Mouse (Mus musculus) limb, embryonic 11.5 days (tissue): ENCODE measurements around the gene Dydc2. TPM values are rescaled to one million over a fixed set of nuclear protein-coding genes. Genes with fewer than 3 reads are reported as not detected.

Experiments
- ATAC-seq: fragments of 200-750 bp; cut with Nextera tagmentation; 2 replicates; pipeline ENCODE4 v1.8.0; 2017; ENCODE audit warnings: low read depth; ENCODE audit not compliant: insufficient number of reproducible peaks, low FRiP score, low TSS enrichment
- DNase-seq: peaks from one replicate; pipeline ENCODE4 v3.0.0-alpha.2; 2015; ENCODE audit warnings: low spot score
- H3K27ac ChIP-seq: fragments of 300-500 bp; sonication (generic); replicated peaks from 2 replicates; pipeline ENCODE4 v1.5.1; 2014; ENCODE audit warnings: low read depth, mild to moderate bottlenecking, low read length
- H3K27me3 ChIP-seq: fragments of 300-500 bp; sonication (generic); 2 replicates; pipeline ENCODE4 v1.6.1; 2014; ENCODE audit warnings: mild to moderate bottlenecking, low read length, mixed read lengths; ENCODE audit not compliant: control insufficient read depth, insufficient read depth
- H3K36me3 ChIP-seq: fragments of 300-500 bp; sonication (generic); 2 replicates; pipeline ENCODE4 v1.6.1; 2014; ENCODE audit warnings: mild to moderate bottlenecking, low read length, moderate library complexity, mixed read lengths; ENCODE audit not compliant: control insufficient read depth, insufficient read depth
- H3K4me1 ChIP-seq: fragments of 300-500 bp; sonication (generic); 2 replicates; pipeline ENCODE4 v1.6.1; 2014; ENCODE audit warnings: low read length, mixed read lengths; ENCODE audit not compliant: control insufficient read depth, insufficient read depth
- H3K4me2 ChIP-seq: fragments of 300-500 bp; sonication (generic); 2 replicates; pipeline ENCODE4 v1.6.1; 2014; ENCODE audit warnings: low read depth, mild to moderate bottlenecking, moderate library complexity; ENCODE audit not compliant: severe bottlenecking
- H3K4me3 ChIP-seq: fragments of 300-500 bp; sonication (generic); 2 replicates; pipeline ENCODE4 v1.5.1; 2014; ENCODE audit warnings: low read depth, low read length
- H3K9ac ChIP-seq: fragments of 300-500 bp; sonication (generic); 2 replicates; pipeline ENCODE4 v1.6.1; 2014; ENCODE audit warnings: mild to moderate bottlenecking, low read length
- H3K9me3 ChIP-seq: fragments of 300-500 bp; sonication (generic); 2 replicates; pipeline ENCODE4 v1.6.1; 2016; ENCODE audit warnings: low read length; ENCODE audit not compliant: control insufficient read depth
- WGBS: fragments of 180-500 bp; shearing (Covaris S2); extraction: QIAGEN DNeasy Blood & Tissue Kit; methylation state at CpG from one replicate; pipeline ENCODE4 v1.1.7; 2014; 5-methylcytosine and 5-hydroxymethylcytosine counted together
- polyA plus RNA-seq: library from polyadenylated mRNA; unstranded; fragments of >200 nt; fragmentation: Nextera tagmentation; extraction: Ambion mirVana; gene quantifications from 2 replicates; pipeline ENCODE4 v1.2.1, GENCODE M21; 2014

Dydc2 gene
- polyA plus RNA-seq: not detected in 2 replicates

GRCm38 (mm10) chr14:41069108-41069507 is at the start of gene Dydc2:
Gene Dydc2, minus strand, starts transcription at chr14:41069208.
- no peaks in the 10 kb centered on the region for H3K36me3 ChIP-seq
- DNase-seq (no peak), ATAC-seq (no peak)
- H3K9ac ChIP-seq: no peak within 1 kb of the TSS
- no peaks in the 10 kb centered on the region for H3K4me1 ChIP-seq
- no peaks in the 10 kb centered on the region for H3K27me3 ChIP-seq
- H3K4me2 ChIP-seq: no peak within 1 kb of the TSS
- no peaks in the 10 kb centered on the region for H3K9me3 ChIP-seq
- H3K27ac ChIP-seq: no peak within 1 kb of the TSS
- H3K4me3 ChIP-seq: no peak within 1 kb of the TSS

- H3K36me3 ChIP-seq: no peaks in the 10 kb centered on the region
- no peak overlapping the region for H3K27ac ChIP-seq
- no peak overlapping the region for H3K4me3 ChIP-seq
- DNase-seq (no peak), ATAC-seq (no peak)
- no peaks in the 10 kb centered on the region for H3K4me1 ChIP-seq
- WGBS: 86% methylated on average over 3 of the region's 3 CpGs
- H3K9ac ChIP-seq: no peak overlapping the region
- H3K4me2 ChIP-seq: no peak overlapping the region
- no peaks in the 10 kb centered on the region for H3K9me3 ChIP-seq
- no peaks in the 10 kb centered on the region for H3K27me3 ChIP-seq
Measured at GRCm38 (mm10) chr14:41116271-41116670, 47.3 kb upstream of the Dydc2 start.

GRCm38 (mm10) chr14:41112944-41113343 is 43.9 kb upstream of the Dydc2 start:
- Histone ChIP-seq H3K4me2 (no peak overlapping the region), H3K9me3 (no peaks in the 10 kb centered on the region), H3K36me3 (no peaks in the 10 kb centered on the region), H3K4me1 (no peaks in the 10 kb centered on the region), H3K27me3 (no peaks in the 10 kb centered on the region), H3K4me3 (no peak overlapping the region), H3K9ac (no peak overlapping the region), H3K27ac (no peak overlapping the region)
- no peak for DNase-seq
- 82% methylated on average over 4 of the region's 4 CpGs for WGBS
- no peak for ATAC-seq

GRCm38 (mm10) chr14:41111031-41111668 is 42.1 kb upstream of the Dydc2 start:
- Histone ChIP-seq H3K27ac (no peak overlapping the region), H3K4me1 (no peaks in the 10 kb centered on the region), H3K27me3 (no peaks in the 10 kb centered on the region), H3K36me3 (no peaks in the 10 kb centered on the region), H3K4me2 (no peak overlapping the region), H3K9me3 (no peaks in the 10 kb centered on the region), H3K9ac (no peak overlapping the region), H3K4me3 (no peak overlapping the region)
- DNase-seq (no peak), ATAC-seq (no peak)
- 89% methylated on average over 7 of the region's 7 CpGs for WGBS

- Histone ChIP-seq H3K9ac (no peak within 1 kb of the TSS), H3K4me1 (no peaks in the 10 kb centered on the region), H3K27me3 (no peaks in the 10 kb centered on the region), H3K36me3 (no peaks in the 10 kb centered on the region), H3K4me2 (no peak within 1 kb of the TSS), H3K9me3 (no peaks in the 10 kb centered on the region), H3K27ac (no peak within 1 kb of the TSS), H3K4me3 (no peak within 1 kb of the TSS)
- DNase-seq: no peak
- ATAC-seq: no peak
- WGBS: 73% methylated on average over 10 of the region's 10 CpGs
Measured at GRCm38 (mm10) chr14:41104853-41105444, 35.9 kb upstream of the Dydc2 start, which contains the start of gene Mat1a. Gene Mat1a, plus strand, starts transcription at chr14:41105035.

- H3K9me3 ChIP-seq: no peaks in the 10 kb centered on the region
- H3K27me3 ChIP-seq: no peaks in the 10 kb centered on the region
- H3K36me3 ChIP-seq: no peaks in the 10 kb centered on the region
- no peak overlapping the region for H3K4me2 ChIP-seq
- no peak for ATAC-seq
- no peak for DNase-seq
- no peak overlapping the region for H3K4me3 ChIP-seq
- H3K27ac ChIP-seq: no peak overlapping the region
- no peak overlapping the region for H3K9ac ChIP-seq
- H3K4me1 ChIP-seq: no peaks in the 10 kb centered on the region
- WGBS: 82% methylated on average over 2 of the region's 2 CpGs
Measured at GRCm38 (mm10) chr14:41102269-41102668, 33.3 kb upstream of the Dydc2 start.

- Histone ChIP-seq H3K9me3 (no peaks in the 10 kb centered on the region), H3K9ac (no peak overlapping the region), H3K4me1 (no peaks in the 10 kb centered on the region), H3K4me2 (no peak overlapping the region), H3K27me3 (no peaks in the 10 kb centered on the region), H3K4me3 (no peak overlapping the region), H3K36me3 (no peaks in the 10 kb centered on the region), H3K27ac (no peak overlapping the region)
- DNase-seq: no peak
- no peak for ATAC-seq
- WGBS: 82% methylated on average over 5 of the region's 5 CpGs
Measured at GRCm38 (mm10) chr14:41101242-41101641, 32.2 kb upstream of the Dydc2 start.

- H3K9me3 ChIP-seq: no peaks in the 10 kb centered on the region
- no peak overlapping the region for H3K27ac ChIP-seq
- DNase-seq (no peak), ATAC-seq (no peak)
- H3K4me2 ChIP-seq: no peak overlapping the region
- no peak overlapping the region for H3K4me3 ChIP-seq
- 91% methylated on average over 3 of the region's 3 CpGs for WGBS
- no peaks in the 10 kb centered on the region for H3K4me1 ChIP-seq
- H3K27me3 ChIP-seq: no peaks in the 10 kb centered on the region
- H3K36me3 ChIP-seq: no peaks in the 10 kb centered on the region
- H3K9ac ChIP-seq: no peak overlapping the region
Measured at GRCm38 (mm10) chr14:41100712-41101111, 31.7 kb upstream of the Dydc2 start.

- Histone ChIP-seq H3K27ac (no peak overlapping the region), H3K27me3 (no peaks in the 10 kb centered on the region), H3K9me3 (no peaks in the 10 kb centered on the region), H3K4me2 (no peak overlapping the region), H3K4me3 (no peak overlapping the region), H3K4me1 (no peaks in the 10 kb centered on the region), H3K9ac (no peak overlapping the region), H3K36me3 (no peaks in the 10 kb centered on the region)
- ATAC-seq (no peak), DNase-seq (no peak)
- WGBS: 76% methylated on average over 1 of the region's 1 CpGs
Measured at GRCm38 (mm10) chr14:41098726-41099125, 29.7 kb upstream of the Dydc2 start.
